Mouse (Mus musculus) right cerebral cortex, adult 2 months (tissue): ENCODE measurements around the gene Wwp2.

Experiments used
- DNase-seq, 2 experiments: peaks; one replicate each; pipeline ENCODE4 v3.0.0; 2021 to 2022; ENCODE audit warnings: low spot score in 2 of 2

Gene Wwp2

DNA sequence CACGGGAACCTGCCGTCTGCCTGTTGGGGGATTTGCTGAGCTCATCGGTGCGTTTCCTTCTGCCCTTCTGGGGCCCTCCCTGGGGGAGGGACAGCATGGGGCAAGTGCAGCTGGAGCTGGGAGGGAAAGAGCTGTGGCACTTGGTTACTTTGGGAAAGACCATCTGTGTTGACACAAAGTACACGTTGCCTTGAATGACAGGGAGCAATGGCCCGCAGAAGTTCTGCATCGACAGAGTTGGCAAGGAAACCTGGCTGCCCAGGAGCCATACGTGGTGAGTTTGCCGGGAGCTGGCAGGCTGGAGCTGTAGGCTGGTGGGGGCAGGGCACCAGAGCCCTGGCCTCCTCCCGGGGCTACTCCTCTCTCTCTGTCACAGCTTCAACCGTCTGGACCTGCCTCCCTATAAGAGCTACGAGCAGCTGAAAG is 120.4 kb downstream of the Wwp2 start:
- no peak for DNase-seq

DNA sequence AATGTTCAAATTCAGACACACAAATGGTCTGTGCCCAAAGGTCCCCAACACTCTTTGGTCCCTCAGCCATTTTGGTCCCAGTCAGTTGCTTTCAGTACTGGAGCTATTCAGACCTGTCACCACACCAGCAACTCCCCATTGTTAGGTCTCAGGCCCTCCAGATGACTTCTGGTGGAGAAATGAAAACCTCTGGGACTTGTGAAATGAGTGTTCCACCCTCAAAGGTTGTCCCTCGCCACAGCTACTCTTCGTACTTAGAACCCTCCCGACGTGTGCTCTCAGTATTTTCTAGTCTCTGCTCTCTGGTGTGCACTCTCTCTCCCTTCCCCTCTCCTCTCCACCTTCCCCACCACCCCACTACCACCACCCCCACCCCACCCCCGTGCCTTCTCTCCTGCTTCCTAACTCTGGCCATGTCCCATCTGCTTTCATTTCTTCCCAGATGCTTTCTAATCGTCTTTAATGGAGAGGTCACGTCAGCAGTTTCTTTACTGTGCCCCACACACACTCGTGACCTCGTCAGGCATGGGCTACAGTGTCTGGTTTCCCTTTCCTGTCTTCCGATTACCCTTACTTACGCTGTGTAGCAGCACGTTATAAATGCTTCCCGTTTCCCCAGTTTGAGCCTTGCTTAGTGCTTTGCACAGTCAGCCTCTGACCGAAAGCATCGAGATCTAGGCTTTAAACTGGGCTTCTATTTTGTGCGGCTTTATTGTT is 124.8 kb downstream of the Wwp2 start:
- no peak for DNase-seq

DNA sequence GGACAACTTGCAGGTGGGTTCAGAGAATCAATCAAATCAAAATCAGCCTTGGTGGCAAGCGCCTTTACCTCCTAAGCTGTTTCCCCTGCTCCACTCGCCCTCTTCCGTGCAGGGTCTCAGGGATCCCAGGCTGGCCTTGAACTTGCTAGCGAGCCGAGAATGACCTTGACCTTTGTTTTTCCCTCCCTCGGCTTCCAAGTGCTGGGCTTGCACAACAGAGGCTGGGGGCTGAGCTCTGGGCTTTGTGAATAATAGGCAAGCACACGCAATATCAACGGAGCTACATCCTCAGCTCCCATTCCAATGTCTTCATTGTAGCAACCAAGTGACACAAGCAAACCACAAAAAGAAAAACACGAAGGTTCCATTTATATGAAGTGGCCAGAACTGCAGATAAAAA is 126.0 kb downstream of the Wwp2 start:
- DNase-seq, result no peak

DNA sequence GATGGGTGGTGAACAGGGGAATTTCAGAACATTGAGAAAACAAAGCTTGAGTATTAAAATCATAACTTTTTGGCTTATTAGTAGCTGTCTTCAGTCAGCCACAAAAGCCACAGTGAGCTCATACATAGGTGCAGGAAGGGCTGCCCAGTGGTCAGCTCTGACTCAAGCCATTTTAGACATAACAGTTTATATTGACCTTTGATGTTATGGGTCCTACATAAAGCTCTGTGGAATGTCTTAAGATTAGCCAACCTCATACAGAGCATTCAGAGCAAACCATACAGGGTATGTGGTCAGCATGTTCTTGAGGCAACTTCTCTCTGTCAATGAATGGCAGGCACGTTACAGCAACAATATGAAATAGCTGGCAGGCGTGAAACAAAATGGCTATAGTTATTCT is 134.9 kb downstream of the Wwp2 start:
- DNase-seq, result no peak

DNA sequence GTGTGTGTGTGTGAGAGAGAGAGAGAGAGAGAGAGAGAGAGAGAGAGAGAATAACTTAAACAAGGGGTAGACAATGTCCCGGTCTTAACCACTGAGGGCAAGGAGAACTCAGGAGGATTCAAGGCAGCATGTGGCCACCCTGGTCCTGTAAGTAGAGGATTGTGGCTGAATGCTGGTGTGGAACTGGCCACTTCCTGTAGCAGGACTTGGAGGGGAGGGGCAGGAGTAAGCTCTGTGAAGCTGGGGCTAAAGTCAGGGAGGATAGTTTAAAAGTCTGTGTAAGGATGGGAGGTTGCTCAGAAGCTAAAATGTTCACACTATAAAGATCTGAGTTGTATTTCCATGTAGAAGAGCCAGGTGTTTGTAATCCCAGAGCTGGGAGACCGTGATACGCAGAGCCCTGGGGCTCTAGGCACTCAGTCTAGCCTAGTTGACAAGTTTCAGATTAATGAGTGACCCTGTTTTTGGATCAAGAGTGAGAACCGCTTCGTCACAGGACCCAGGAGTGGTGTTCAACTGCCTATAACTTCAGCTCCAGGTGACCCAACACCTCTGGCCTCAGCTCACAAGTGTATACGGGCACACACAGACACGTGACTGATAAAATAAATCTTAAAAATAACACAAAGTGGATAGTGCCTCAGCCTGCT is 135.4 kb downstream of the Wwp2 start:
- DNase-seq, result no peak

DNA sequence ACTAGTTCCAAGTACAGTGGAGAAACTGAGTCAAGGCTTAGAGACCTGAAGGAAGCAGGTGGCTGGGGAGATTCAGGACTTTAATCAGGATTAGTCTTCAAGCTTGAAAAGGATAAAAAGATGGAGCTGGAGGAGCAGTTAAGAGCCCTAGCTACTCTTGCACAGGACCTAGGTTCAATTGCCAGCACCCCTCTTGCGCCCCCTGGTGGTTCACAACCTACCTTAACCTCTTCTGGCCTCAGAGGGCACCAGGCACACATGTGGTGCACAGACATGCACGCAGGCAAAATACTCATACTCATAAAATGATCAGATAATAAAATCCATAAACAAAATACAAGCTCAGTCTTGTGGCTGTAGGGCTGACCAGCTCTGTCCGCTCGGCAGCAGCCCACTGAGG is 136.3 kb downstream of the Wwp2 start:
- peak; percentile 42 to 51 for DNase-seq

DNA sequence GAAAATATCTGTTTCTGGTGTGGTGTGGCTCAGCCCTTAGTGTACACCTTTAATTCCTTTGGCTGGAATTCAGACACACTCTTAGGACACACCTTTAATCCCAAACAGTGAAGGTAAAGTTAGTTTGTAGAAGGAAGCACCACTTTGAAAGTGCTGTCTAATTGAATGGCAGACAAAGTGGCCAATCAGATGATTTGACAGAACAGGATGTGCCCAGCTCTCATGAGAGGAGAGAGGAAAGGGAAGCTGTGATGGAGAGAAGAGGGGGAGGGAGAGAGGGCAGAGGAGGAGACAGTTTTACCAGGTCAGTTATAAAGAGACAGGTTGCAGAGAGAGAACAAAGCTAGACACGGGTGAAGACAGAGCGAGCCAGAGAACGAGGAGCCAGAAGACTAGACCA is 138.6 kb downstream of the Wwp2 start:
- DNase-seq, result no peak

DNA sequence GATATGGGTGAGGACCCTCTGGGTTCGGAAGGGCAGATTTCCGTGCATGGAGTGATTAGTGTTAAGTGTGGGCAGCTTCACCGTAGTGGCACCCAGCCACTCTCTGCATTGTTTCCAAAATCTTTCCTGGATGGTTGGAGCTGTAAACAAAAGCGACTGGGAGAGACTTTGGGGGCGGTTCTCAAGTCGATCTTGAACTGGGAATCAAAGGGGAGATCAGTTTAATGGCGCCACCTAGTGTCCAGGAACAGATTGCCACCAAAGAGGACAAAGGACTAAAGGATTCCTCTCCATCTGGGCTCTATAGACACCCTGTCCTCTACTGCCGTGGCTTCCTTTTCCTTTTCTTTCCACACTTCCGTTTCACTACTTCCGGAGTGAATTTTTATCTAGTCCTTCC is 140.5 kb downstream of the Wwp2 start:
- peak; percentile 91 to 93 for DNase-seq

DNA sequence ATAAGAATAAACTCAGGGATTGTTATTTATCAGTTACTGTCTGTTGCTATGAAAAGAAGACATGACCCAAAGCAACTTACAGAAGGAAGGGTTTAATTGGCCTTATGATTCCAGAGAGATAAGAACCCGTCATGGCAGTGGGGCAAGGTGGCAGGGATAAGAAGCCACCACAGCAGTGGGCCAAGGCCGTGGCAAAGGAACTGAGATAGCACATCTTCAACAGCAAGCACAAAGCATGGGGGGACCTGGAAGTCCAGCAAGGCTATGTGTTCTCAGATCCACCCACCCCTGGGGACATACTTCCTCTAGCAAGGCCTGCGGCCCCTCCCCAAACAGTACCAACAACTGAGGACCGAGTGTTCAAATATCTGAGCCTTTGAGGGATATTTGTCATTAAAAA is 141.5 kb downstream of the Wwp2 start:
- DNase-seq, result no peak

DNA sequence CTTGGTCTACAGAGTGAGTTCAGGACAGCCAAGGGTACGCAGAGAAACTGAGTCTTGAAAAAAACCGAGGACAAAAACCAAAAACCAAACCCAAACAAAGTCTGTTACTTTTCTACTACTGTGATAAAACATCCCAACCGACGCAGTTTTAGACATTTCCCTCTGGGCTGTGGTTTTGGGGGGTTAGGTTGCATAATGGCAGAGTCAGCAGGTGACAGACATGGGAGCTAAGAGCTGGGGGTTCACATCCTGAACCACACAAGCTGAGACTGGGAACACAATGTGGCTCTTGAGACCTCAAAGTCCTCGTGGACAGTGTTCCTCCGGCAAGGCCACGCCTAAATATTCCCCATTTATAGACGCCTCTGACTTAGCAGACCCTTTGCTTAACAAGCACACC is 142.0 kb downstream of the Wwp2 start:
- DNase-seq, result no peak

DNA sequence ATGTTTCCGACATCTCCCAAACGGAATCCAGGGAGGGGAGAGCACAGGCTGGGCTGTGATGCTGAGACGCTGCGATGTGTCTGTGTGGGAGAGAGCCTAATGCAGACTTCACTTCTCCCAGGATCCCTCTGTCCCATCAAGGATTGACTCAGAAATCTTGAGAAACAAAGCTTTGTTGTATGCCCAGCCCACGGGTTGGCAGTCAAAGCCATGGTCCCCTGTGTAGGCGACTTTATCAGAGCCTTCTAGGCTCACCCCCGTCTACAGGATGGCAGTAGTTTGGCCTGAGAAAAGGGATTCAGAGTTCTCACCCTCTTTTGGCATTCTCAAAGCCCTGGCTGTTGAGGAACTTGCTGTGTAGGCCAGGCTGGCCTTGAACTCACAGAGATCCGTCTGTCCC is 142.4 kb downstream of the Wwp2 start:
- DNase-seq, result peak in 1 of 2 experiments; percentile 15

DNA sequence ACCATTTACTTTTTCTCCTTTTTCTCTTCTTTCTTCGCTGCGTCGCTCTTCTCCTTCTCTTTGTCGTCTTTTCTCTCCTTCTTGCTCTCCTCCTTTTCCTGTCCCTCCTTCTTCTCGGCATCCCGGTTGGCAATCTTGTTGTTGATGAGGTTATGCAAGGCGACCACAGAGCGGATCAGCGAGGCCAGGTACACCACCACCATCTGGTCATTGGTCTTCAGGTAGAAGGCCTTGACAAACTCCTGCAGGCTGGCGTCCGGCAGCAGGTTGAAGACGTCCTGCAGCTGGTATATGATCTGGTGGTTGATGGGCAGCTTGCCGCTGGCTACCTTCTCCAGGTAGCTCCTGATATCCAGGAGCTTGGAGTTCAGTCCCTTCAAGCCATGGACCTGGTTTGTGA is 144.7 kb downstream of the Wwp2 start:
- DNase-seq, result no peak

DNA sequence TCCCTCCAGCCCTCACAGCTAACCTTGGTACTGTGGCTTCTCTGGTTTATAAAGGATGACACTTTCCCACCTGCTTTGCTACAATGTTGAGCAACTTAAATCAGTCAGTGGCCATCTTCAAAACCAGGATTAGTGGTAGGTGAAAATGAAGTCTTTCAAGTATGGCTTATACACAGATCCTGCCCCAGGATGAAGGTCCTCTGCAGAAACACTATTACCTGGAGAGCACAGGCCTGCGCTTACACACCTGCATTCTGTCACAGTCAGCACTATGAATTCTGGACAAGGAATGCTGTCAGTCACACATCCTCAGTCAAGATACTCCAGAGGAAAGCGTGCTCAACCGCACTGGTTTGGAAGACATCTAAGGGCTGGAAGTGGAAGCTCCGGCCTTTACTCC is 145.4 kb downstream of the Wwp2 start:
- DNase-seq, result no peak

DNA sequence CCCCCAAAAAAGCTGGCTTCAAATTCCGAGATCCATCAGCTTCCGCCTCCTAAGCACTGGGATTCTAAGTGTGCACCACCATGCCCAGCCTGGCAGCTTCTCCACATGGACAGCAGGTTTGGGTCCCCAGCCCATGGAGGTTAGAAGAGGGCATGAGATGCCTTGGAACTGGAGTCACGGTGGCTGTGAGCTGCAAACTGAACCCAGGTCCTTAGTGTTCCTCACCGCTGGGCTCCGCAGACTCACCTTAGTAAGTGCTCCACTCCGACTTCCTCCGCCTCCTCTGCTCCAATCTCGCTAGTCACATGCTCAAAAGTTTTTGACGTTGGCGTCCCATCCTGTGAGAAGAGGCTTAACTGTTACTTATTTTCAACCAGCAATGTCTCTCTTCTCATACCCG is 146.0 kb downstream of the Wwp2 start:
- DNase-seq, result no peak

DNA sequence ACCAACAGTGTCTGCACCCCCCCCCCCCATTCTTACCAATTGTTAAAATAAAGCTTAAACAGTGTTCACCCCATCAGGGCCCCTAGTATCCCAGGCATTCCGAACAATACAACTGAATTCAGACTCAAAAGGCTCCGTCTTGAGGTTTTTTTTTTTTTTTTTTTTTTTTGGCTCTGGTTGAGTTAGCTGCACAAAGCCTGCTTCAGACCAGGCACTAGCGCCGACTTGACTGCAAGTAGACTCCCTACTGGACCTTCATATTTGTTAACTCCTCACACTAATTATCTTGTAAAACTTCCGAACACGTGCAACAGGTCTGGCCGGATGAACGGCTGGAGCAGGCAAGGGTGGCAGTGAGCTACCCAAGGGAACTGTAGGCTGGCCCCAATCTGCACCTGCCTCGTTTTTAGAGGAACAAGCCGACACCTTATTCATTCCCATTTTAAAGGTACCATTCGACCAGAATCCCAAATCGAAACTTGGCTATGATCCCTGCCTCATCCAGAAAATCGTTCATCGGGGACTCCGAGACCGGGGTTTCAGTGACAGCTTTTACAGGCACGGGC is 151.3 kb downstream of the Wwp2 start:
- peak in 1 of 2 experiments; percentile 27 for DNase-seq

DNA sequence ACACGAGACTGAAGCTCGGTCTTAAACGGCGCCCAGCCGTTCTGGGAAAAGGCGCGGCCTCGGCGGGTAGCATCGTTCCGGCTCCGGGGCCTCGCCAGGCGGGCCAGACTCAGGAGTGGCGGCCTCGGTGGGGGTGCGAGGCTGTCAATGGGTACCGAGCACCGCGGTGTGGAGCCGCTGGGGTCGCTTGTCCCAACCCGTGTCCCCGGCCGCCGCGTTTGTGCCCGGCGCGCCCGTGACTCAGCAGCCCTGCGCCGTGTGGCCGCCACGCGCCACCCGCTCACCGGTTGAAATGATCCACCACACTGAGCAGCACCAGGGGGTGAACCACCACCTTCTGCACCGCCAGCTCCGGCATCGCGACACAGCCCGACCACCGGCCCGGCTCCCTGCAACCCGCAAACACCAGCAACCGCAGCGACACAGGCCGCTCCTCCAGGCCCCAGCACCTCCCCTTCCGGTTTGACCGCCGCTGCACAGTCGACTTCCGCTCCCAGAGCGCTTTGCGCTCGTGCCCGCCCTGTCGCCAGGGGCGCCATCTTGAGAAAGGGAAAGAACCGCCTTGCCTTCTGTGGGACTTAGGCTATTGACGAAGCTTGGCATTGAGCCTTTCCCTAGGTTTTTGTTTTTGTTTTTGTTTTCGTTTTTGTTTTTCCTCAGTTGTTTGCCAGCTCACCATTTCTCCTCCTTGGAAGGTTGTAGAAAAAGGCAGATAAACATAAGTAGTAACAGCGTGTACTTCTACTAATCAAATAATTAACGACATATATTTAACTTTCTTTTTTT is 152.0 kb downstream of the Wwp2 start, which contains the start of gene Psmd7:
Gene Psmd7 (minus strand): TSS at position 470 of the 786 bp plus-strand sequence.
- peak; percentile 92 to 94 for DNase-seq

DNA sequence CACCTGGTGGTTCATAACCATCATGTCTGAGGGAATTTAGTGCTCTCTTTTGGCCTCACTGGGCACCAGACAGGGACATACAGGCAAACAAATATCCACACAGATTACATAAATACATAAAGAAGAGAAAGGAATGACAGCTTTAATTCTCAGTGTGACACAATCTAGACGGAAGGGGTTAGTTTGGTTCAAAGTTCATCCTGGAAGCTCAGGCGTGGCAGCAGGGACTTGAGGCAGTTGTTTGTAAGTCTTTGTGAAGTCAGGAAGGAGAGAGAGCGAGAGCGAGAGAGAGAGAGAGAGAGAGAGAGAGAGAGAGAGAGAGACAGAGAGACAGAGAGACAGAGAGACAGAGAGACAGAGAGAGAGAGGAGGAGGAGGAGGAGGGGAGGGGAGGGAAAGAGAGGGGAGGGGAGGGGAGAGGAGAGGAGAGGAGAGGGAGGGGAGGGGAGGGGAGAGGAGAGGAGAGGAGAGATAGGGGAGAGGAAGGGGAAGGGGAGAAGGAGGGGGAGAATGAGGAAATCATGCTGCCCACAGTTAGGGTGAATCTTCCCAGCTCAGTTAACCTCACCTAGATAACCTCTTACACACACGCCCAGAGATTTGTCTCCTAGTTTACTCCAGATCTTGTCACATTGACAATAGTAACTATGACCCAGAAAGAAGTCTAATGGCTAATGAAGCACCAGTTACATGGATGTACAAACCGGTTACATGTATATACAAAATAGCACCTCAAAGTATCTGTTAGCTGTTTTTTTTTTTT is 158.0 kb downstream of the Wwp2 start:
- DNase-seq, result no peak

DNA sequence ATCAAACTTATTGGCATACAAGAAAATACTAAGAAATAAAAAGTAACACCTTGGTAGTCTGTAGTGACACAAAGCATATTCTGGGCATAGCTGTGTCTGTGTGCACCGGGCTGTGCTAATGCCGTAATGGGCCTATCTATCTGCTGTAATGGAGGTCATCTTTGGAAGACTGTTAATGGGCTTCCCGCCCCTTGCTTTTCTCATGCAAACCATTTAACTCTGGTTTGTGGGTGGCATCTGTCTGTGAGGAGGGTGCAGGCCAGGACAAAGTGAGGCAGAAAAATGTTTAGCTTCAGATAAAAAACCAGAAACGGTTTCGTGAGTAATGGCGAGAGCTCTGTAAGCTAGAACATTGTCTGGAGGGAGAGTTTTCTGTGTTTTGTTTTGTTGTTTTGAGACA is 158.7 kb downstream of the Wwp2 start:
- DNase-seq, result no peak

DNA sequence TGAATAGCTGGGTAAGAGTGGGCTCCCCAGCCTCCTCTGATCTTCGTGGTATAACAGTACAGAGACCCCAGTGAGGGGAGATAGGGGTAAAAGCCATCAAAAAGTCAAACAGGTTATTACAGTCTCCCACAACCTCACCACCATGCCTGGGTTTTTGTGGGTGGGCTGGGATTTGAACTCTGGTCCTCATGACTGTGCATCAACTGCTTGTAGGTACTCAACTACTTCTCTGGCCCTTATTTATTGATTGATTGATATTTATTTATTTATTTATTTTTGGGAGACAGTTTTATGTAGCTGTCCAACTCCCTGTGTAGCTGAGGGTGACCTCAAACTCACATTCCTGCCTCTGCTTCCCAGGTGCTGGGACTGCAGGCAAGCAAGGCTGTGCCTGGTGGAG is 161.6 kb downstream of the Wwp2 start:
- no peak for DNase-seq

DNA sequence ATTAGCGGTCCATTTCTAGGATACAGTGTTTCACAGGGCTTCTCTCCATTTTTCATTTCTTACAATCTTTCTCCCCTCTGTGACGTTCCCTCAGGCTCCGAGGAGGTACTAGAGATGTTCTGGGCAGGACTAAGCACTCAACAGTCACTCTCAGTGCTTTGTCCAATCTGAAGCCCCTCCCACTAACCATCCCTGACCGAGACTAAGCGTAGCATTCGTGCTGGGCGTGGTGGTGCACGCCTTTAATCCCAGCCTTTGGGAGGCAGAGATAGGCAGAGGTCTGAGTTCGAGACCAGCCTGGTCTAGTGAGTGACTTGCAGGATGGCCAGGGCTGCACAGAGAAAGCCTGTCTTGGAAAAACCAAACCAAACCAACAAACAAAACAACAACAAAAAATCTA is 163.5 kb downstream of the Wwp2 start:
- no peak for DNase-seq

DNA sequence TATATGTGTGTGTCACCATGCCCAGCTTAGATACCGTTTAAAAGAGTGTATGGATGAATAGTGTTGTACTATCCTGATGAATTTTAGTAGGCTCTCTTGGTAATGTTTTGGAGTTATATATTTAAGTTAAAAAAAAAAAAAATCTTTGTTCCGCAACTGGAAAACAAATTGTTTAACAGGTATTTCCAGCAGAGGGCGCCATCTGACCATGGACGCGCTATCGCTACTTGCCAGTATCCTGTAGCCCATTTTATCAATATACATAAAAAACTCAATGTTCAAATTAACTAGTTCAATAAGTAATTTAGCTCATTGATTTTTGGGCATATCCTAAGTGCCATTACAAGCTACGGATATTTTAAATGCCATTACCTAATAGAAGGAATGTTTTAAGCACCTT is 166.9 kb downstream of the Wwp2 start:
- peak; percentile 62 to 80 for DNase-seq
